Mouse (Mus musculus): Measurements from ENCODE around the gene Ccnt2. TPM values are rescaled to one million over a fixed set of nuclear protein-coding genes. Genes with fewer than 3 reads are reported as not detected.
A peak's percentile ranks its signal among the peaks of the same experiment; 100 is the strongest.

Ccnt2 gene
- polyA plus RNA-seq (2015; fragmentation: Nextera tagmentation; extraction: Ambion mirVana): 67.3 and 69.6 TPM in 2 replicates

DNA sequence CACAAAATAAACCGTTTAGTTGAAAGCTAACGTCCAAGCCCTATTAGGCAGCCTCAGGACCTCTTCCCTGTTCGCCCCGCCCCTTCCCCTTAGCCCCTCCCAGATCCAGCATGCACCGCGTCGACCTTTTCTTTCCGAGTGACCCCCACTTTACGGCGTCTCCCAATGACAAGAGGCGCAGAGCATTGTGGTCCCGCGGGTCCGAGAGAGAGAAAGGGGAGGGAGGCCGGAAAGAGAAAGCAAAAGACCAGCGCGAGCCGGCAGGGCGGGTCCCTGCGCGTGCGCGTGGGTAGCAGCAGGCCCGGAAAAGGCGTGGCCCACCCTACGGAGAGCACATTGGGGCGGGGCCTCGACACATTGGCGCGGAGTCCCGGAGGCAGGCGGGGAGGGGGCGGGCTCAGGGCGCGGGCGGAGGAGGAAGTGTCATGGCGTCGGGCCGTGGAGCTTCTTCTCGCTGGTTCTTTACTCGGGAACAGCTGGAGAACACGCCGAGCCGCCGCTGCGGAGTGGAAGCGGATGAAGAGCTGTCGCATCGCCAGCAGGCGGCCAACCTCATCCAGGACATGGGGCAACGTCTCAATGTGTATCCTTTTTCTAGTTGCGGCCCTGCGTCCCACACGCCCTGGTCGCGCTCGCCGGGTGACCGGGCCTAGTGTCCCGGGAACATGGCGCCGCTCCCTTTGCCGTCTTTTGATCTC, at the start of gene Ccnt2:
Ccnt2 (plus strand) TSS at position 362 of the 698 bp plus-strand sequence.
- Histone ChIP-seq H3K4me3 (ENCODE audit: low read length) (peak within 1 kb of the TSS; percentile 98), H3K4me1 (ENCODE audit: control insufficient read depth, insufficient read depth, low read length) (peaks cover 21% of the 10 kb centered on the region), H3K27ac (ENCODE audit: low read length) (peak within 1 kb of the TSS; percentile 96), H3K36me3 (ENCODE audit: control insufficient read depth, insufficient read depth) (no peaks in the 10 kb centered on the region), H3K9ac (ENCODE audit: low read length) (peak within 1 kb of the TSS; percentile 98), H3K4me2 (ENCODE audit: low read depth, low read length) (peak within 1 kb of the TSS; percentile 93), H3K27me3 (ENCODE audit: control insufficient read depth, insufficient read depth, low read length) (no peaks in the 10 kb centered on the region), H3K9me3 (replicated peaks; ENCODE audit: control insufficient read depth, low read length) (no peaks in the 10 kb centered on the region)
- peak; percentile 99 for ATAC-seq (replicated peaks; ENCODE audit: extremely low read depth, insufficient read depth, low FRiP score)
- under 1% methylated on average over 63 of the region's 63 CpGs for WGBS

DNA sequence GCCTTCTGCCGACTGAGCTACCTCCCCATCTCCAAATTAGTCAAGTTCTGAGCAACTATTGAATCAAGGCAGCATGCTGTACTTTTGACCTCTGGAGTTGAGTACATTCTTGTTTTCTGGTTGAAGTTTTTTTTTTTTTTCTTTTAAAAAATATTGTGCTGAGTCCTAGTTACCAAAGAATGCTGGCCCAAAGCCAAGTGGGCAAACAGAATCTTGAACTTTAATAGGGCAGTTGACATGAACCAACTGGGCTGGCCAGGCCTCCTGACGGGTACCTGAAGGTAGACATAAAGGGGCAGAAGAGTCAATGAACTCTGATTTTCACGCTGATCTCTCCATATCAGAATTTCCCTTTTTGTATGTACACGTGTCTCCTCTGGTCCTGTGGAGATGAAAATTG, 44.9 kb upstream of the Ccnt2 start, which contains the start of gene Acmsd:
Acmsd (plus strand) TSS at position 318 of the 400 bp plus-strand sequence.
- no peak within 1 kb of the TSS for H3K9ac ChIP-seq (ENCODE audit: low read length)
- no peaks in the 10 kb centered on the region for H3K27me3 ChIP-seq (ENCODE audit: control insufficient read depth, insufficient read depth, low read length)
- peaks cover 7% of the 10 kb centered on the region for H3K9me3 ChIP-seq (replicated peaks; ENCODE audit: control insufficient read depth, low read length)
- no peaks in the 10 kb centered on the region for H3K36me3 ChIP-seq (ENCODE audit: control insufficient read depth, insufficient read depth)
- no peak for ATAC-seq (replicated peaks; ENCODE audit: extremely low read depth, insufficient read depth, low FRiP score)
- peaks cover 7% of the 10 kb centered on the region; the same call in 1 of the 2 replicates for H3K4me1 ChIP-seq (ENCODE audit: control insufficient read depth, insufficient read depth, low read length)
- no peak within 1 kb of the TSS for H3K27ac ChIP-seq (ENCODE audit: low read length)
- H3K4me2 ChIP-seq (ENCODE audit: low read depth, low read length): no peak within 1 kb of the TSS
- H3K4me3 ChIP-seq (ENCODE audit: low read length): no peak within 1 kb of the TSS
- WGBS: 82% methylated on average over 4 of the region's 4 CpGs

DNA sequence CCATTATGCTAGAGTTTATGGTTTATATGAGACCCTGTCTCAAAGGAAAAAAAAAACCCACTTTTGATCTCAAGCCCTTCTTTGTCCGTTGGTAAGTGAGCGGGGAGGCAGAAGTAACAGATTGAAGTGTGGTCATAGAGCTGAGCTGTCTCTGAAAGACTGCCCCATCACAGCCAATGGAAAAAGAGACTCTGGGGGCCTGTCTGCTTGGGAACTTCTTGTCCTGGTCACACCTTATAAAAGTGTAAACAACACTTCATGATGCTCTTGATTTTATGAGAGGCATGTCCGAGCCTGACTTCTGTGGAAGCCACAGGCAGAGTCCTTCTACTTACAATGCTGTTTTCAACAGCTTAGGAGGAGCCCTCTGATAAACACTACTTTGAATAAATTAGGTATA, 42.9 kb upstream of the Ccnt2 start:
- no peak overlapping the region for H3K4me2 ChIP-seq (ENCODE audit: low read depth, low read length)
- H3K27ac ChIP-seq (ENCODE audit: low read length): peak overlapping the region; percentile 18; the same call in 1 of the 2 replicates
- H3K36me3 ChIP-seq (ENCODE audit: control insufficient read depth, insufficient read depth): no peaks in the 10 kb centered on the region
- H3K27me3 ChIP-seq (ENCODE audit: control insufficient read depth, insufficient read depth, low read length): no peaks in the 10 kb centered on the region
- no peak for ATAC-seq (replicated peaks; ENCODE audit: extremely low read depth, insufficient read depth, low FRiP score)
- no peak overlapping the region for H3K4me3 ChIP-seq (ENCODE audit: low read length)
- 55% methylated on average over 3 of the region's 3 CpGs for WGBS
- peaks cover 7% of the 10 kb centered on the region; the same call in 1 of the 2 replicates for H3K4me1 ChIP-seq (ENCODE audit: control insufficient read depth, insufficient read depth, low read length)
- no peak overlapping the region for H3K9ac ChIP-seq (ENCODE audit: low read length)
- H3K9me3 ChIP-seq (replicated peaks; ENCODE audit: control insufficient read depth, low read length): peaks cover 7% of the 10 kb centered on the region

DNA sequence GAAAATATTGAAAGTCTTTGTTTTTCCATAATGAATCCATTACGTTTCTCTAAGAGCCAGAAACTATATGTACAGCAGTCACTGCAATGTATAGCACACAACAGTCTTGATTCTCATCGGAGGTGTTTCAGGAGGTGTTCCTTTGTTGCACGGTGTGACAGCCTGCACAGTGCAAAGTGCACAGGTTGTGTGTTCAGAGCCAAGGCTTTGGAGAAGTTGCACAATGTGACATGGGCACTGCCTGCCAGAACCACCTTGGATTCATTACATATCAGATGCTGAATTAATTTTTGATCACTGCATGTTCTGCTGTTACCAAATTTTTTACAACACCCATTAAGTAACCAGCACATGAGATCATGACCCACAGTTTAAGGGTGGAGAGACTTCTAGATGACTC, 41.5 kb upstream of the Ccnt2 start:
- Histone ChIP-seq H3K4me2 (ENCODE audit: low read depth, low read length) (no peak overlapping the region), H3K4me1 (ENCODE audit: control insufficient read depth, insufficient read depth, low read length) (peaks cover 7% of the 10 kb centered on the region; the same call in 1 of the 2 replicates), H3K27ac (ENCODE audit: low read length) (no peak overlapping the region), H3K4me3 (ENCODE audit: low read length) (no peak overlapping the region), H3K36me3 (ENCODE audit: control insufficient read depth, insufficient read depth) (no peaks in the 10 kb centered on the region), H3K9me3 (replicated peaks; ENCODE audit: control insufficient read depth, low read length) (peaks cover 7% of the 10 kb centered on the region), H3K9ac (ENCODE audit: low read length) (no peak overlapping the region), H3K27me3 (ENCODE audit: control insufficient read depth, insufficient read depth, low read length) (no peaks in the 10 kb centered on the region)
- WGBS: 84% methylated on average over 3 of the region's 3 CpGs
- no peak for ATAC-seq (replicated peaks; ENCODE audit: extremely low read depth, insufficient read depth, low FRiP score)

DNA sequence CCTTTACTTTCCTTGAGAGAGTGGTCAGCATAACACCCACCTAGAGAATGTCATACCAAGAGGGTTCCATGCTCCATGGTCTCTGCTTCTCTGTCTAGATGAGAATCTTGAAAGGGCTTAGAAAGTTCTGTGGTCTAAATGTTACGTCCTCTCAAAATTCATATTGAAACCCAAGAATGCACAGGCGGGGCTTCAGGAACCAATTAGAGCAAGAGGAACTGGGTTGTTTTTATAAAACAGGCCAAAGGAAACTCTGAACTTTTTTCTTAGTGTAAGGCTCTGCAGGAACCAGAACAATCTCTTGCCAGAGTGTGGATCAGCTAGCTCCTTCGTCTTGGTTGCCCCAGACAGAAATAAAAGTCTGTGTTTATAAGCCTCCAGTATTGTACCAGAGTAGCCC, 41.1 kb upstream of the Ccnt2 start:
- Histone ChIP-seq H3K27me3 (ENCODE audit: control insufficient read depth, insufficient read depth, low read length) (no peaks in the 10 kb centered on the region), H3K4me3 (ENCODE audit: low read length) (no peak overlapping the region), H3K9me3 (replicated peaks; ENCODE audit: control insufficient read depth, low read length) (peaks cover 7% of the 10 kb centered on the region), H3K4me2 (ENCODE audit: low read depth, low read length) (no peak overlapping the region), H3K36me3 (ENCODE audit: control insufficient read depth, insufficient read depth) (no peaks in the 10 kb centered on the region), H3K4me1 (ENCODE audit: control insufficient read depth, insufficient read depth, low read length) (peaks cover 7% of the 10 kb centered on the region; the same call in 1 of the 2 replicates), H3K9ac (ENCODE audit: low read length) (no peak overlapping the region), H3K27ac (ENCODE audit: low read length) (no peak overlapping the region)
- 71% methylated on average over 3 of the region's 3 CpGs for whole genome bisulfite sequencing
- no peak for ATAC-seq (replicated peaks; ENCODE audit: extremely low read depth, insufficient read depth, low FRiP score)

DNA sequence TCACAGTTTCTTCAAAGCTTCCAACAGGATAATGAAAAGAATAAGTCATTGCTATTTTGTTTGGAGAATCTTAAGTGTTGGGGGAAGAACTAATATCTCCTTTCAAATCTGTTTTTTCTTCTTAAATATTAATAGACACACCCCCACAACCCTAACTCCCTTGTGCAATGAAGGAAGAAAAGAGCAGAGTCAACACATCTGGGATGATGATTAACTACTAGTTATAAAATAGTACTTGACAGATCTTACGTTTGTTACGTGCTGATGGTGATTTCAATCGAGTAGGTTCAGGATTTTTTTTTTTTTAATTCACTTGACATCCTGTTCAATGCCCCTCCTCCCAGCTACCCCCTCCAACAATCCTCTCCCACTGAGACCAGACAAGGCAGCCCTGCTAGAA, 38.6 kb upstream of the Ccnt2 start:
- H3K4me2 ChIP-seq (ENCODE audit: low read depth, low read length): no peak overlapping the region

DNA sequence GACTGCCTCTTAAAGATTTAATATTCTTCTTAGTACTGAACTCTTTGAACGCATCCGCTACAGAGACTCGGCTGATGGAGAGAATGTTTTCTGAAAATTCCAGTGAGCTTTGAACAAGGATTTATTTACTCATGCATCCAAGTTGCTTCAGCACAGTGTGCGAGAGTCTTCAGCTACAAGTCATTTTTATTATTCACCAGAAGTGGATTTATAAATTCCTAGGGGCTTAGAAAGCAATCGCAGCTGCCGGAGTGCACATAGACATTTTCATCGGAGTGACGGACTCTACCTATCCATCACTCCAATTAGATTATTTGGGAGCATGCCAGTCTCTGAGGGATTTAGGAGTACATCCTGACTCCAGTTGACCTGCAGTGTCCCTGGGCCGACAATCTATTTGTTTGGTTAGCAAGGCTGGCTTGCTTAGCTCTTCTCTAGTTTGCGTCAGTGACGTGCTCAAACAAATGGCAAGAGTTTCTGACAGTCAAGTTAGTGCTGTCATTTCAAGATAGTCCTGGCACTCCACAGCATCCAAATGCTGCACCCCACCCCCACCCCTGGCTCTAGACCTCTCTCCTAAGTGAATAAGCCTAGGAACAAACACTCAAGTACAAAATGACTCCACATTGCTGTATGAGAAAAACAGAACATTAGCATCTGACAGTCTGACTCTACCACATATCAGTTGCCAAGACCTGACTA, 23.4 kb upstream of the Ccnt2 start:
- H3K27ac ChIP-seq (ENCODE audit: low read length): no peak overlapping the region
- H3K36me3 ChIP-seq (ENCODE audit: control insufficient read depth, insufficient read depth): no peaks in the 10 kb centered on the region
- no peaks in the 10 kb centered on the region for H3K27me3 ChIP-seq (ENCODE audit: control insufficient read depth, insufficient read depth, low read length)
- no peaks in the 10 kb centered on the region for H3K4me1 ChIP-seq (ENCODE audit: control insufficient read depth, insufficient read depth, low read length)
- no peak for ATAC-seq (replicated peaks; ENCODE audit: extremely low read depth, insufficient read depth, low FRiP score)
- WGBS: 68% methylated on average over 11 of the region's 11 CpGs
- H3K4me3 ChIP-seq (ENCODE audit: low read length): no peak overlapping the region
- no peak overlapping the region for H3K9ac ChIP-seq (ENCODE audit: low read length)
- H3K4me2 ChIP-seq (ENCODE audit: low read depth, low read length): no peak overlapping the region
- H3K9me3 ChIP-seq (replicated peaks; ENCODE audit: control insufficient read depth, low read length): no peaks in the 10 kb centered on the region

More for the DNA sequence above, 38.6 kb upstream of the Ccnt2 start:
- no peak overlapping the region for H3K4me3 ChIP-seq (ENCODE audit: low read length)
- H3K9me3 ChIP-seq (replicated peaks; ENCODE audit: control insufficient read depth, low read length): no peaks in the 10 kb centered on the region
- no peaks in the 10 kb centered on the region for H3K36me3 ChIP-seq (ENCODE audit: control insufficient read depth, insufficient read depth)
- H3K27me3 ChIP-seq (ENCODE audit: control insufficient read depth, insufficient read depth, low read length): no peaks in the 10 kb centered on the region
- 74% methylated on average over 3 of the region's 3 CpGs for WGBS
- no peak overlapping the region for H3K27ac ChIP-seq (ENCODE audit: low read length)
- no peak overlapping the region for H3K9ac ChIP-seq (ENCODE audit: low read length)
- H3K4me1 ChIP-seq (ENCODE audit: control insufficient read depth, insufficient read depth, low read length): peaks cover 7% of the 10 kb centered on the region; the same call in 1 of the 2 replicates
- ATAC-seq (replicated peaks; ENCODE audit: extremely low read depth, insufficient read depth, low FRiP score): no peak

DNA sequence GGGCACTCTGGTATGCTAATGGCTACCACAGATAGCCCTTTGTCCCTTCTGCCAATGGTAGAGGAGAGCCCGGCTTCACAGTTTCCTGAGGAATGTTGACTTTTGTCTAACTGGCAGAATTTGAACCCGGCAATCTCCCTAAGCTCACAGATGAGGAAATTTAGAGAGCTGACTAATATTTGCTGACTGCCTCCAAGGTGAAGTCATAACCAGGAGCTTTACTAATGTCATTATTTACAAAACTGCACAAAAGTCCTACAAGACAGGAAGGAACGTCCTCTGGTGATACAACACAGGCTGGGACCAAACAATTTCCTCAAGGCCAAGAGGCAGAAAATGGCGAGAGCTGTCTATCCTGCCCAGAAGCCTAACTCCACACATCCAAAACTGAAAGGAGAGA, 18.2 kb upstream of the Ccnt2 start:
- no peaks in the 10 kb centered on the region for H3K27me3 ChIP-seq (ENCODE audit: control insufficient read depth, insufficient read depth, low read length)
- 62% methylated on average over 4 of the region's 4 CpGs for WGBS
- H3K4me2 ChIP-seq (ENCODE audit: low read depth, low read length): no peak overlapping the region
- ATAC-seq (replicated peaks; ENCODE audit: extremely low read depth, insufficient read depth, low FRiP score): no peak
- no peaks in the 10 kb centered on the region for H3K9me3 ChIP-seq (replicated peaks; ENCODE audit: control insufficient read depth, low read length)
- H3K9ac ChIP-seq (ENCODE audit: low read length): no peak overlapping the region
- 0 out of 2 replicates have a peak, but pooled peaks cover 2% of the 10 kb centered on the region for H3K4me1 ChIP-seq (ENCODE audit: control insufficient read depth, insufficient read depth, low read length)
- no peak overlapping the region for H3K4me3 ChIP-seq (ENCODE audit: low read length)
- no peaks in the 10 kb centered on the region for H3K36me3 ChIP-seq (ENCODE audit: control insufficient read depth, insufficient read depth)
- no peak overlapping the region for H3K27ac ChIP-seq (ENCODE audit: low read length)

Measured in heart, embryonic 16.5 days (tissue).